Mouse (Mus musculus) Muller cell, postnatal 12 days (primary cell): ENCODE measurements around the gene Nudt4.

Experiments
- DNase-seq: peaks from one replicate; pipeline ENCODE4 v3.0.0-alpha.2; 2015; ENCODE audit errors: inconsistent ontology term

Nudt4 gene

GRCm38 (mm10) chr10:95563851-95564845 is at the start of gene Nudt4:
Gene Nudt4 (minus strand): TSS chr10:95564146.
- DNase-seq: peak; percentile 97

DNA sequence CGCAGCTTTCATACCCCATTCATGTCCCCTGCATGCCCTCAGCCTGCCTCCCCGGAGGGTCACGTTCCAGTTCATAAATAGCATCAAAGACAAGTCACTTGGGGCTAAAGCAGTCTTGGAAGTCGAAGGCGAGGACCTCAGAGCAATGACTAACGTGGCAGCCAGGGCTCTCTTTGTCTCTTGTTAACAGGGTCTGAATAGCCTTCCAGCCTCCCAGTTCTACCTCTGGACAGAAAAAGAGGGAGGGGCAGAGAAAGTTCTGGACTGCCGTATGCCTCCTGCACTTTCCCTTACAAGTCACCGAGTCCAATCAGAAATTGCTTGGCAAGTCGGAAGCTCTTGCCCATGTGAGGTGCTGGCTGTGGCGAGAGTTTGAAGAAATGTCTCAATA is 47.4 kb upstream of the Nudt4 start:
- DNase-seq: peak; percentile 66

GRCm38 (mm10) chr10:95610666-95611330 is 46.9 kb upstream of the Nudt4 start:
- DNase-seq: no peak

GRCm38 (mm10) chr10:95604979-95605613 is 41.1 kb upstream of the Nudt4 start:
- DNase-seq: no peak

DNA sequence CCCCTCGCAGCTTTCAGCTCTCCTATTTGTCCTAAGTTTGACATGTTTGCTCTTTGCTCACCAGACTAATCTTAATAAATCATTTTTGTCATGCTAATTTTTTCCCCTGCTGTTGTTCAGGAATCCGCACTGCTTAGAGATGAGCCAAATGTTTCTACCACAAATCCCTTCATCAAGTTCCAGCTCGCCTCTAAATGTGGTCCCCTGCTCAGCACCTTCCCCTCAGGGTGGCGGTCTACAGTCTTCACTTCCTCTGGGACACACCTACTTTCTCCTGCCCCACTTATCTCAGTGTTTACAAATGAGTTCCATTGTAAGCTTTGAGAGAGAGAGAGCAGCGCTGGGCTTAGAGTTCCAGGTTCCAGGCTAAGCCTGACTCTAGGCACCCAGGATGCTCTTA is 36.6 kb upstream of the Nudt4 start:
- DNase-seq: no peak

DNA sequence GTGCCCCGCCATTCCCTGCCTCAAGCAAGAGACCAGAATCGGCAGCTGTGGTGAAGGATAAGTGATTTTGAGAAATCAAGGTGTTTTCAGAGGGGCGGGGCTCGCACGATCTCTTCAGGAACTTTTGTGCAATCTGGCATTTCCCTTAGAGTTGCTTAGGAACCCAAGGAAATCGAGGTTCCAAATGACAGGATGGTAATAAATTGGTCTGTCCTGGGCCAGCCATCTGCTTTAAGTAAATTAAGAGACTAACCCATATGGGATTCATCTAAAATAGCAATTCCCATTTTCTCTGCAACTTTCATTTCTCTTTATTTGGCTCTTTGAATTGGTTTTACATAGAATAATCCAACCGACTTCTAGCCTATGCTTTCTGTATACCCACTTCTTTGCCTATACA is 35.8 kb upstream of the Nudt4 start:
- DNase-seq: no peak

- no peak for DNase-seq
Measured at GRCm38 (mm10) chr10:95598056-95598587, 34.2 kb upstream of the Nudt4 start.

- peak; percentile 89 for DNase-seq
Measured at GRCm38 (mm10) chr10:95595852-95596639, 32.1 kb upstream of the Nudt4 start.

- no peak for DNase-seq
Measured at GRCm38 (mm10) chr10:95594414-95594813, 30.5 kb upstream of the Nudt4 start.

GRCm38 (mm10) chr10:95591257-95591656 is 27.3 kb upstream of the Nudt4 start:
- no peak for DNase-seq

DNA sequence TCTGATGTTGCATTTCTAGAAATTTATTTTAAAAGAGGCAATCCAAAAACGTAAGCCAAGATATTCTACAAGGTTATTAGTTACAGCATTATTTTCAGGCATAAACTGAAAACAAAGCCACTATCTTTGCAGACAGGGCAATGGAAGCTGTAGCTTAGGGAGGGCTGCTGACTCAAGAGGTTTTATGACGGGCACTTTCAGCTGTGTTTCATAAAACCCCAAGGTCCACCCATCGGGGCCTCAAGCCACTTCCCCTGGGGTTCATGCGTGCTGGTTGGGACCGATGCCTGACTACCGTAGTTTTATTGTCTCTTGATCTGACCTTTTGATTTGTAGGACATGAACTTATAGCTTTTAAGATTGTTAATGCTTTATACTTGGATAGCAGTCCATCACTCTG is 26.2 kb upstream of the Nudt4 start:
- DNase-seq: no peak

- DNase-seq: no peak
Measured at GRCm38 (mm10) chr10:95589196-95589595, 25.2 kb upstream of the Nudt4 start.

DNA sequence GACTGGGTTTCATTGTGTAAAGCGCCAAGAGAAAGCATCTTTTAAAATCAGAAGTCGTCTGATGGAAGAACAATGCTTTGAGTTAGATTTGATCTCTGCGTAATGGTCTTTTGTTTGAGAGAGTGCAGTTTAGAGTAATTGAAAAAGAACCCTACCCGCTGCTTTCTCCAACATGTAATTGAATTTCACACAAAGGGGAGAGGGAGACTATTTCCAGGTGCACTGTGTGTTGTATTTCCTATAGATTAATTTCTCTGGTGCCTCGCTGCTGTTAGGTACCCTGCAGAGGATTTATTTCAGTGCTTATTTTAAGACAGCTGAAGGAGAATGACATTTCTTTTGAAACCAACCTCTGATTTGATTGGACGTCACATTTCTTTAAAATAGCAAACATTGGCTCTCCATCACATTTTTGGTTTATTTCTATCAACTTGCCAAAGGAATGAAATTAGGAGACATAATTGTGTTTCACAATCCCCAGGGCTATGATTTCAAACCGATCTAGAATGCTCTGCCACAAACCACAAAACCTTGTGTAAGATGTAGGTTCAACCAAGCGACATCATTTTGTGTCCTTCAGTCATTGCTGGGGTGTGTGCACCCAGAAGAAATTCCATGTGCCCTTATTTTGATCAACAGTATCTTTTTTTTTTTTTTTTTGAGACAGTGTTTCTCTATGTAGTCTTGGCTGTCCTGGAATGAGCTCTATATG is 23.7 kb upstream of the Nudt4 start:
- DNase-seq: no peak

DNA sequence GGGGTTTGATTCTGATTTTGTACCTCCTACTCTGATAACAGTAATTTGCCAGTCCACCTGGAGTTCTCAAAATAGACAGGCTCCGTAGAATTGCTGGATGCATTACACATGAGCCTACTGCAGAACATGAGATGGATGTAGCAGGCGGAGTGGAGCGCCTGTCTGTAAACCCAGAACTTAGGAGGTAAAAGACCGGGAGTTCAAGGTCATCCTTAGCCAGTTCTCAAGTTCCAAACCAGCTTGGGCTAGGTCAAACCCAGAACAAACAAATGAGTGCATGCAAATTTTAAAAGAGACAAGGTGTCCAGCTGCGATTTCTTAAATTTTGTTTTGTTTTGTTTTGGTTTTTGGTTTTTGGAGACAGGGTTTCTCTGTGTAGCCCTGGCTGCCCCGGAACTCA is 21.6 kb upstream of the Nudt4 start:
- DNase-seq: no peak

GRCm38 (mm10) chr10:95577567-95577950 is 13.6 kb upstream of the Nudt4 start:
- no peak for DNase-seq

GRCm38 (mm10) chr10:95576876-95577566 is 13.1 kb upstream of the Nudt4 start:
- DNase-seq: peak; percentile 77

- DNase-seq: no peak
Measured at GRCm38 (mm10) chr10:95575839-95576380, 12.0 kb upstream of the Nudt4 start.

GRCm38 (mm10) chr10:95574994-95575393 is 11.0 kb upstream of the Nudt4 start:
- no peak for DNase-seq

DNA sequence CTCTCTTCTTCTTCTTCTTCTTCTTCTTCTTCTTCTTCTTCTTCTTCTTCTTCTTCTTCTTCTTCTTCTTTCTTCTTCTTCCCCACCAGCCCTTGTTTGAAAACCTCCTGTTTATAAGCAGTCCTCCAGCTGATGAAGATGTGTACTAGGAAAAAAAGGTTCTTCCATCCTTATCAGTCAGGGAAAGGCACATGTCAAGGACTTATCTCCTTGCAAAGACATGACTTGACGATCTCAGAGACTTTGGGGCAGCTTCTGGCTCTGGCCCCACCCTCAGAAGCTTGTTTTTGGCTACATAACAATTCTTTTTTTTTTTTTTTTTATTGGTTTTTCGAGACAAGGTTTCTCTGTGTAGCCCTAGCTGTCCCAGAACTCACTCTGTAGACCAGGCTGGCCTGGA is 5.5 kb upstream of the Nudt4 start:
- no peak for DNase-seq

DNA sequence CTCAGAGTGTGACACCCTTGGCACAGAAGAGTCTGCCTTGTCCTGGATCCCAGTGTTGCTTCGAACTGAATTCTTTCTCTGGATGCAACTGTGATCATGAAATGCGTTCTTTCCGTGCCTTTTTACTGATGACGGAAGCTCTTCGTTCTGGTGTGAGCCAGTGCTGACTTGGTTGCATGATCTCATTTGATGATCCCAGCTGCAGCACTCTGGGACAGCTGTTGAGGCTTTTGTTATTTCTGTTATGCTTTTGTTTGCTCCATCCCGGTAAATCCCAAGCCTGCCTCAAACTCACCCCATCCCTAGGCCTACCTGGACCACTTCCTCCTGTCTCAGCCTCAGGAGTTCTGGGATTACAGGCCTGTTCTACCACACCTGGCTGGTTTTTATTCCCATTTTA is 4.1 kb upstream of the Nudt4 start:
- DNase-seq: no peak
